Mouse (Mus musculus) intestine, embryonic 14.5 days (tissue): Measurements from ENCODE around the gene Cryzl1. TPM values are rescaled to one million over a fixed set of nuclear protein-coding genes. Genes with fewer than 3 reads are reported as not detected.
A peak's percentile ranks its signal among the peaks of the same experiment; 100 is the strongest.

Experiments used
- ATAC-seq: fragments of 200-750 bp; cut with Nextera tagmentation; replicated peaks from 2 replicates; pipeline ENCODE4 v1.8.0; 2017; ENCODE audit warnings: low read depth, moderate number of reproducible peaks, moderate TSS enrichment, moderate library complexity; ENCODE audit not compliant: low FRiP score, low TSS enrichment
- DNase-seq: peaks from one replicate; pipeline ENCODE4 v3.0.0-alpha.2; 2018; ENCODE audit warnings: low spot score
- H3K27ac ChIP-seq: fragments of 300-500 bp; sonication (generic); 2 replicates; pipeline ENCODE4 v1.5.1; 2014; ENCODE audit warnings: low read depth, mild to moderate bottlenecking, control low read depth
- H3K27me3 ChIP-seq: fragments of 300-500 bp; sonication (generic); replicated peaks from 2 replicates; pipeline ENCODE4 v1.6.1; 2014; ENCODE audit warnings: low read length, control low read depth; ENCODE audit not compliant: control insufficient read depth, insufficient read depth
- H3K36me3 ChIP-seq: fragments of 300-500 bp; sonication (generic); 2 replicates; pipeline ENCODE4 v1.6.1; 2014; ENCODE audit warnings: low read length, control low read depth; ENCODE audit not compliant: control insufficient read depth, insufficient read depth
- H3K4me1 ChIP-seq: fragments of 300-500 bp; sonication (generic); replicated peaks from 2 replicates; pipeline ENCODE4 v1.6.1; 2014; ENCODE audit warnings: low read length, control low read depth, mixed read lengths; ENCODE audit not compliant: control insufficient read depth, insufficient read depth
- H3K4me2 ChIP-seq: fragments of 300-500 bp; sonication (generic); 2 replicates; pipeline ENCODE4 v1.6.1; 2014; ENCODE audit warnings: low read length
- H3K4me3 ChIP-seq: fragments of 300-500 bp; sonication (generic); 2 replicates; pipeline ENCODE4 v1.5.1; 2014; ENCODE audit warnings: low read depth, low read length, control low read depth, mixed read lengths
- H3K9ac ChIP-seq: fragments of 300-500 bp; sonication (generic); 2 replicates; pipeline ENCODE4 v1.6.1; 2014; ENCODE audit warnings: mild to moderate bottlenecking, low read length
- H3K9me3 ChIP-seq: fragments of 300-500 bp; sonication (generic); 2 replicates; pipeline ENCODE4 v1.6.1; 2016; ENCODE audit warnings: low read length, control low read depth; ENCODE audit not compliant: control insufficient read depth
- WGBS: fragments of 180-500 bp; shearing (Covaris S2); extraction: QIAGEN DNeasy Blood & Tissue Kit; methylation state at CpG from one replicate; pipeline ENCODE4 v1.1.7; 2014; 5-methylcytosine and 5-hydroxymethylcytosine counted together
- polyA plus RNA-seq: library from polyadenylated mRNA; unstranded; fragments of >200 nt; fragmentation: Nextera tagmentation; extraction: Ambion mirVana; gene quantifications from 2 replicates; pipeline ENCODE4 v1.2.1, GENCODE M21; 2014

The Cryzl1 gene
- polyA plus RNA-seq, 1 experiment from 2014 or later: 69.4 TPM

DNA sequence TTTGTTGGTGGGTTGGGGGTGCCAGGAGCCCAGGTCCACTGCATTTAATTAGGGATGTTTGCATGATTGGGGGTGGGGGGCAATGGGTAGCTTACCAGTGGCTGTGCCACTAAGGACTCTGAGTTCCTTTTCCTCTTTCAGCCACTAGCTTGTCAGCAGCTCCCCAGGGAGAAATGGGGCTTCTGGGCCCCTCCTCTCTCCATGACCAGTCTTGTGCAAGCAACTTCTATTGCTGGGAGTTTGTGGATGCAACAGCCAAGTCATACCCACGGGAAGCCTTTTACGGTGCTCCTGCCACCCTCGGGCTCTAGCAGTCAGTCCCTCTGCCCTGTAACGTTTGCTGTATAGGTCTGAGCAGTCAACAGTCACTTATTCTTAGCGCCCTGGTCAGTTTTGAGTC lies 6.0 kb upstream of the Cryzl1 start:
- Histone ChIP-seq H3K4me1 (peaks cover 9% of the 10 kb centered on the region; the same call in 1 of the 2 replicates), H3K27me3 (no peaks in the 10 kb centered on the region), H3K9ac (no peak overlapping the region), H3K4me2 (no peak overlapping the region), H3K36me3 (no peaks in the 10 kb centered on the region), H3K4me3 (no peak overlapping the region), H3K27ac (no peak overlapping the region), H3K9me3 (no peaks in the 10 kb centered on the region)
- WGBS: 75% methylated on average over 5 of the region's 5 CpGs
- ATAC-seq (no peak), DNase-seq (no peak)

DNA sequence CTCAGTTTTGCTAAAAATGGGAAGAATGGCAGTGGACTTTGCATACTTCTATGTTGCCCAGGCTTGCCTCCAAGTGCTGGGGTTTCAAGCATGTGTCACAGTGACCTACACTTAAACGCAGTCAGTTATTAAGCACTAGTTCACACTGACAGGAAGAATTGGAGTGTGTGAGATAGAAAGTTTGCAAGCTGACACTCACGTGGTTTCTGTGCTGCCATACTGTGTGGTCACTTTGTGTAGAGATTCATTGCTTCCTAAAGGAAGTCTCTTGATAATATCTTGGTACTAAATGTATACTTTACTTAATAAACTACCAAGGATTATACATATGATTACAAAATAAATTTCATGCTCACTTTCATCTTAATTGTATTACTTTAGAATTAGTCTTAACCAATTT lies 4.0 kb upstream of the Cryzl1 start:
- ATAC-seq (no peak), DNase-seq (no peak)
- H3K9me3 ChIP-seq: no peaks in the 10 kb centered on the region
- H3K4me1 ChIP-seq: peaks cover 9% of the 10 kb centered on the region; the same call in 1 of the 2 replicates
- no peaks in the 10 kb centered on the region for H3K36me3 ChIP-seq
- no peak overlapping the region for H3K4me3 ChIP-seq
- no peaks in the 10 kb centered on the region for H3K27me3 ChIP-seq
- no peak overlapping the region for H3K9ac ChIP-seq
- H3K27ac ChIP-seq: no peak overlapping the region
- 64% methylated on average over 2 of the region's 2 CpGs for WGBS
- no peak overlapping the region for H3K4me2 ChIP-seq

DNA sequence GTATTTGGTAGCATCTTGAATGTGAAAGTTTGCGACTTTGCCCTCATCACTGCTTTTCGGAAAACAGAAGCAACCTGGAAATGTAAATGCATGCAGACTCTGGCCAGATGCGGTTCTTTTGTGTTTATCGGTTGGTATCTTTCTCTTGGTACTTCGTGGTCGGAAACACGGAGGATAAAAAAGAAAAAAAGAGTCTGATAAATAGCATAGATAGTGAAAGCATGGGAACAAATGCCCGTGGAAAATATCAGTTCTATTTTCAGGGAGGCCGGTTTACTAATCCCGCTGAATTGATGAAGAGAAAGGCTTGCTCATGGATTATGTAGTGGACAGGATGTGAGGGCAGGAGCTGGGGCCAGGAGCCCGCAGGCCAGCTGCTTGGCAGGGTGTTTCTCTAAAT lies 1.7 kb upstream of the Cryzl1 start:
- Histone ChIP-seq H3K27me3 (no peaks in the 10 kb centered on the region), H3K4me3 (peak overlapping the region; percentile 84), H3K36me3 (no peaks in the 10 kb centered on the region), H3K4me1 (peaks cover 20% of the 10 kb centered on the region), H3K27ac (peak overlapping the region; percentile 87; the same call in 1 of the 2 replicates), H3K9me3 (no peaks in the 10 kb centered on the region), H3K4me2 (peak overlapping the region; percentile 69), H3K9ac (peak overlapping the region; percentile 81)
- DNase-seq: no peak
- no peak for ATAC-seq
- WGBS: 2% methylated on average over 11 of the region's 11 CpGs

DNA sequence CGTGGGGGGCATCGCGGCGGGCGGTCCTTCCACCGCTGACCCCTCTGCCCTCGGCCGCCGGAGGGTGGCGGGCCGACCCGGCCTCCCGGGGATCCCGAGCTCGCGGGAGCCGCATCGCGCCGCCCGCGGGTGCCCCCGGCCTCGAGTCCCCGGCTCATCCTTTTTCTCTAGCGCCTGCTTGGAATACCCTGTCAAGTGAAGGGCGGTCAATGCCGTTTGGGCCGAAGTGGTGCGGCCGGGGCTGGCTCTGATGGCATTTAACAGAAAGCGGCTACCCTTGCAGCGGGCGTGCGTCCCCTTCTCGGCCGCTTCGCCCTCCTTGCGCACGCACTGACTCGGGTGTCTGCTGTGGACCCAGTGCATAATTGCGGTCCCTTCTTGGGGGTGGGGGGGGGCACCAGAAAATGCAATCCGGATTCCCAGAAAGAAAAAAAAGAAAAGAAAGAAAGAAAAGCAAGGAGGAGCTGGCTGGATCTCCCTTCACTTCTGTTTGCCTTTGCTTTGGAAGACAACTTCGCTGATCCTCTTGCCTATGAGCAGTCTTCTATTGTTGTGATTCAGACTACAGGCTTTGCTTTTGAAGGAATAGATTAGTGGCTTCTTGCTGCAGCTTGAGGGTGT lies 1.2 kb upstream of the Cryzl1 start:
- DNase-seq (peak; percentile 80), ATAC-seq (no peak)
- peak overlapping the region; percentile 87 for H3K27ac ChIP-seq
- no peaks in the 10 kb centered on the region for H3K36me3 ChIP-seq
- H3K9me3 ChIP-seq: no peaks in the 10 kb centered on the region
- no peaks in the 10 kb centered on the region for H3K27me3 ChIP-seq
- H3K4me2 ChIP-seq: peak overlapping the region; percentile 69
- H3K4me3 ChIP-seq: peak overlapping the region; percentile 84
- peak overlapping the region; percentile 81 for H3K9ac ChIP-seq
- H3K4me1 ChIP-seq: peaks cover 20% of the 10 kb centered on the region
- under 1% methylated on average over 37 of the region's 44 CpGs for WGBS

DNA sequence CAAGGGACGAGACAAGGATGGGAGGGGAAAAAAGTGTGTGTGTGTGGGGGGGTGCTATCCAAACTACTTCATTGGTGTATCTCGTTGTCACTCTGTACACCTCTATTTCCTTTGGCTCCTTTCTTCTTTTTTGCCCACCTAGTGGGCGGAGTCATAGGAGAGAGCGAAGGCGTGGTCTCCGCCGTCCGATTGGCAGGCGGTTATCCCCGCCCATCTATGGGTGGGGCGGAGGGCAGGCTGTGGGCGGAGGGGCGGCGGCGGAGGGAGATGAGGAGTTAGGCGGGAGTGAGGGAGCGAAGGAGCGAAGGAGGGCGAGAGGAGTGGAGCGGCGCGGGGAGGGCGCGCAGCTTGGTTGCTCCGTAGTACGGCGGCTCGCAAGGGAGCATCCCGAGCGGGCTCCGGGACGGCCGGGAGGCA lies 299 bp upstream of the Cryzl1 start, which contains the start of gene Itsn1:
Gene Itsn1 (plus strand): TSS at position 216 of the 417 bp plus-strand sequence.
- Histone ChIP-seq H3K4me2 (peak within 1 kb of the TSS; percentile 69), H3K4me1 (peaks cover 20% of the 10 kb centered on the region), H3K4me3 (peak within 1 kb of the TSS; percentile 84), H3K9me3 (no peaks in the 10 kb centered on the region), H3K27ac (peak within 1 kb of the TSS; percentile 87), H3K36me3 (no peaks in the 10 kb centered on the region), H3K9ac (peak within 1 kb of the TSS; percentile 81), H3K27me3 (no peaks in the 10 kb centered on the region)
- peak; percentile 92 for ATAC-seq
- under 1% methylated on average over 32 of the region's 33 CpGs for WGBS
- peak; percentile 98 for DNase-seq

DNA sequence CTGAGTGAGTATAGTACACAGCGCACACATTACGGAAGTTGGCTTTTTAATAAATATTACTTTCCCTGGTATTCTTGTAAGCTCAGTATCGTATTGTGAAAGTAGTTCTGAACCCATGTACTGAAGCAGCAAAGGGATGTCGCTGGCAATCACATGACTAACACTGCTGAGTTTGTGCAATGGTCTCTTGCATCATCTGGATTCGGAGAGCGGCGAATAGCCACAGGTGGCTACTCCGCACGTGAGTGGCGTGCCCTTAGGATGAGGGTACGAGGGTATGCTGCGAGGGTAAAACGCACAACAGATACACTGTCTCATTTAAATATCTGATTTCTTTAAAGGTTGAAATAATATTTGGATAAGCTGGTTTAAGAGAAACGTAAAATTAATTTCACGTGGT lies 1.3 kb downstream of the Cryzl1 start:
- H3K9me3 ChIP-seq: no peaks in the 10 kb centered on the region
- H3K27me3 ChIP-seq: no peaks in the 10 kb centered on the region
- no peak overlapping the region for H3K9ac ChIP-seq
- DNase-seq (no peak), ATAC-seq (no peak)
- H3K36me3 ChIP-seq: no peaks in the 10 kb centered on the region
- H3K27ac ChIP-seq: no peak overlapping the region
- H3K4me2 ChIP-seq: peak overlapping the region; percentile 50
- peak overlapping the region; percentile 84 for H3K4me3 ChIP-seq
- 86% methylated on average over 15 of the region's 15 CpGs for WGBS
- peaks cover 20% of the 10 kb centered on the region for H3K4me1 ChIP-seq

DNA sequence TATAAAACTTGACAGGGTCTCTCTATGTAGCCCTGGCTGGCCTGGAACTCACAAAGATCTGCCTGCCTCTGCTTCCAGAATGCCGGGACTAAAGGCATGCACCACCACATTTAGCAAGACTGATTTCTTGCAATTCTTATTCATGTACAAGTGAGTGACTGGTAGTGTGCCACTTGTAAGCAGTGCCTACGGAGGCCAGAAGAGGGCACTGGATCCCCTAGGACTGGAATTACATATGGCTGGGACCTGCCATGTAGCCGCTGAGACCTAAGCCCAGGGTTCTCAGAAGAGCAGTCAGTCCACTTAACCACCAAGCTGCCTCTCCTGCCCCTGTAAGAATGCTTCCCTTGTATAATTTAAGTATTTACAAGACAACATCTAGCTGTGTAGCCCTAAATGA lies 4.5 kb downstream of the Cryzl1 start:
- no peaks in the 10 kb centered on the region for H3K27me3 ChIP-seq
- no peak overlapping the region for H3K27ac ChIP-seq
- ATAC-seq (no peak), DNase-seq (no peak)
- peaks cover 11% of the 10 kb centered on the region for H3K4me1 ChIP-seq
- H3K9me3 ChIP-seq: no peaks in the 10 kb centered on the region
- no peak overlapping the region for H3K4me3 ChIP-seq
- no peak overlapping the region for H3K9ac ChIP-seq
- H3K36me3 ChIP-seq: peaks cover 7% of the 10 kb centered on the region; the same call in 1 of the 2 replicates
- no peak overlapping the region for H3K4me2 ChIP-seq
- WGBS: 62% methylated on average over 3 of the region's 3 CpGs

DNA sequence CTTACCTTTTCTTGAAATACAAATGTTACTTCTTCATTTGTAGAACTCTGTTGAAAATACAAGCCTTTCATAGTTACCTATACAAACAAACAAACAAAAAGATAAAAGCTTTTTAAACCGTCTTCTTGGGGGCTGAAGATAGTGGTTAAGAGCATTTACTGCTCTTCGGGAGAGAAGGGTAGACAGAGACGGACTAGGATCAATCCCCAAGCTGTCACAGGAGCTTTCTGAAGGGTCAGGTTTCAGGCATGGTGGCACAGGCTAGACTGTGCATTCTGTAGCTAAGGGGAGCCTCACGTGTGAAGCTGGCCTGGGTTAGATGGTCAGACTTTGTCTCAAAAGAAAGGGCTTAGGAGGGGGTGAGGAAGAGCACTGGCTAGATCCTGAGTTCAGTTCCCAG lies 11.4 kb downstream of the Cryzl1 start:
- H3K4me1 ChIP-seq: no peaks in the 10 kb centered on the region
- no peak overlapping the region for H3K27ac ChIP-seq
- H3K27me3 ChIP-seq: no peaks in the 10 kb centered on the region
- ATAC-seq (no peak), DNase-seq (no peak)
- no peak overlapping the region for H3K4me3 ChIP-seq
- H3K36me3 ChIP-seq: peaks cover 42% of the 10 kb centered on the region
- H3K4me2 ChIP-seq: no peak overlapping the region
- no peak overlapping the region for H3K9ac ChIP-seq
- H3K9me3 ChIP-seq: no peaks in the 10 kb centered on the region
- WGBS: 86% methylated on average over 4 of the region's 4 CpGs

DNA sequence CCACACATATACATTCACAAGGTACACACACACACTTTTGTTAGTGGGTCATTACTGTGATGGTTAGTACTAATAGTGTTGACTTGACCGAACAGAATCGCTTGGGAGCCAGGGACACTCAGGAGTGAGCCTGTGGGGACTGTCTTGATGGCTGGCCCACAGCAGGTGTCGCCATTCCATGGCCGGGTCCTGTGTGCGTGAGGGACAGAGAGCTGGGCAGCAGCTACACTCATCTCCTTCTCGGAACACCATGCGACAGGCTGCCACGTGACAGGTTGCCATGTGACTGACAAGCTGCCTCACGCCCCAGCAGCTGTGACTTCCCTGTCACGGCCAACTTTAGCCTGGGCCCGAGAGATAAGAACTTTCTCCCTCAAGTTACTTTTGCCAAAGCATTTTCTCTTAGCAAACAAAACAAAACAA lies 11.8 kb downstream of the Cryzl1 start:
- peaks cover 46% of the 10 kb centered on the region for H3K36me3 ChIP-seq
- 87% methylated on average over 11 of the region's 11 CpGs for WGBS
- H3K4me2 ChIP-seq: no peak overlapping the region
- H3K27ac ChIP-seq: no peak overlapping the region
- no peak overlapping the region for H3K4me3 ChIP-seq
- no peaks in the 10 kb centered on the region for H3K9me3 ChIP-seq
- H3K27me3 ChIP-seq: no peaks in the 10 kb centered on the region
- ATAC-seq (no peak), DNase-seq (no peak)
- no peaks in the 10 kb centered on the region for H3K4me1 ChIP-seq
- no peak overlapping the region for H3K9ac ChIP-seq
